Mouse (Mus musculus) c-Kit-positive CD71-negative TER-119-negative erythroid progenitor cells, embryonic 14.5 days (primary cell): ENCODE measurements around the gene Ddx28.
"Not testable (repeated sequence)": the region's sequence is repeated elsewhere in the genome, so short reads cannot be mapped to it uniquely, and the experiment has no call there.

Experiments
- DNase-seq: peaks from one replicate; pipeline ENCODE4 v3.0.0-alpha.2; 2013; ENCODE audit warnings: low read depth

The Ddx28 gene

DNA sequence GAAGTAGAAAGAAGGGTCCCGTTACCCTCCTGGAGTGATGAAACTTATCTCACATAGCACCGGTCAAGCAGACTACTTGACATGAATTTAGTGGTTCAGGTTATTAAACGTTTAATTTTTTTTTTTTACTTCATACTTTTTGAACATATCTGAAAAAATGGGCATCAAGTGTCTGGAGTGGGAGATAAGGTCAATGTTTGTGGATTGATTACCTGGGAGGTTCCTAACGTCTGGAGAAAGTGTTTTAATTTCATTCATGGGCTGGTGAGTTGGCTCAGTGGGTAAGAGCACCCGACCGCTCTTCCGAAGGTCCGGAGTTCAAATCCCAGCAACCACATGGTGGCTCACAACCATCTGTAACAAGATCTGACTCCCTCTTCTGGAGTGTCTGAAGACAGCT is 521 bp upstream of the Ddx28 start:
- not testable (repeated sequence) for DNase-seq

GRCm38 (mm10) chr8:106010748-106011642 is 687 bp downstream of the Ddx28 start:
- peak; percentile 83 for DNase-seq

DNA sequence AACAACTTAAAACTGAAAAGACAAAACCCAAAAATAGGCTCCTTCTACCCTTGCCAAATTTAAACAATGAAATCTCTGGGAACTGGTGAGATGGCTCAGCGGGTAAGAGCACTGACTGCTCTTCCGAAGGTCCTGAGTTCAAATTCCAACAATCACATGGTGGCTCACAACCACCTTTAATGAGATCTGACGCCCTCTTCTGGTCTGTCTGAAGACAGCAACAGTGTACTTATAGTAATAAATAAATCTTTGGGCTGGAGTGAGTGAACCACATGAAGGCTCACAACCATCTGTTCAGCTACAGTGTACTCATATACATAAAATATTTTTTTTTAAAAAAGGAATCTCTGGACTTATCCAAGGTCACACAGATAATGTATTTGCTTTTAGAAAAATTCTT is 3.8 kb downstream of the Ddx28 start:
- DNase-seq: not testable (repeated sequence)

DNA sequence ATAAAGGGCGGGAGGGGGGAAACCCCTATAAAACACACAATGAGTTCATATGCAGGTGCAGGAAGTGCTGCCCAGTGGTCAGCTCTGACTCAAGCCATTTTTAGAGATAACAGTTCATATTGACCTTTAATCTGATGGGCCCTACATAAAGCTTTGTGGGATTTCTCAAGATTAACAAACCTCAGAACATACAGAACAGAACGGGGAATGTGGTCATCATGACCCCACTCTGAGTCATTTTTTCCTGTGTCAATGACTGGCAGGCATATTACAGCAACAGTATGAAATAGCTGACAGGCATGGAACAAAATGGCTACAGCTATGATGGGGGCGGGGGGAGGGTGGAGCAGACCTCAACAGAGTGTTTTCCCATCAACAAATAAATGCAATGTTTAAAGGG is 4.5 kb downstream of the Ddx28 start:
- no peak for DNase-seq

DNA sequence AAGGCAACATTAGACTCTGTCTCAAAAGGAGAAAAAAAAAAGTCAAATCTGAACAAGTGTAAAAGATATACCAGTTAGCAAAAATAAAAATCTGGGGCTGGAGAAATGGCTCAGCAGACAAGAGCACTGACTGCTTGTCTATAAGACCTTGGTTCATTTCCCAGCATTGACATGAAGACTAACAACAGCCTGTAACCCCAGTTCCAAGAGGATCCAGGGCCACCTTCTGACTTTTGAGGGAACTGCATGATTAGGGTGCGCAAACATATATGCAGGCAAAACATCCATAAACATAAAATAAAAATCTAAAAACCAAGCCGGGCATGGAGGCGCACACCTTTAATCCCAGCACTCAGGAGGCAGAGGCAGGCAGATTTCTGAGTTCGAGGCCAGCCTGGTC is 5.3 kb downstream of the Ddx28 start:
- DNase-seq: no peak

GRCm38 (mm10) chr8:106005875-106006274 is 5.8 kb downstream of the Ddx28 start, which contains the start of gene Dpep2nb:
Gene Dpep2nb (minus strand): TSS chr8:106005975.
- DNase-seq: no peak

DNA sequence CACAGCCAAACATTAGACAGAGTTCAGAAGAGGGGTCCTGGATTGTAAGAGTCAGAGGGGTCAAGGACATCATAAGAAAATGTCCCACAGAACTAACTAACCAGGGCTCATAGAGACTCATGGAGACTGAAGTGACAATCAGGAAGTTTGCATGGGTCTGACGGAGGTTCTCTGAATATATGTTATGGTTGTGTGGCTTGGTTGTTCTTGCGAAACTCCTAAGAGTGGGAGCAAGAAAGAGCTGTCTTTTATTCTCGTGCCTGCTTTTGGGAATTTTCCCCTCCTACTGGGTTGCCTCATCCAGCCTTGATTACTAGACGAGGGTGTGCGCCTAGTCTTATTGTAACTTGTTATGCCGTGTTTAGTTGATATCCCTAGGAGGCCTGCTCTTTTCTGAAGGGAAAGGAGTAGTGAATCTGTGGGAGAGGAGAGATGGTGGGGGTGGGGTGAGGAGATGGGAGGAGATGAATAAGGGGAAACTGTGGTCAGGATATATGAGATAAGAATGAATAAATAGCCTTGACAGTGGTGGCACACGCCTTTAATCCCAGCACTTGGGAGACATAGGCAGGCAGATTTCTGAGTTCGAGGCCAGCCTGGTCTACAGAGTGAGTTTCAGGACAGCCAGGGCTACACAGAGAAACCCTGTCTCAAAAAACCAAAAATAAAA is 7.0 kb downstream of the Ddx28 start:
- DNase-seq: no peak

DNA sequence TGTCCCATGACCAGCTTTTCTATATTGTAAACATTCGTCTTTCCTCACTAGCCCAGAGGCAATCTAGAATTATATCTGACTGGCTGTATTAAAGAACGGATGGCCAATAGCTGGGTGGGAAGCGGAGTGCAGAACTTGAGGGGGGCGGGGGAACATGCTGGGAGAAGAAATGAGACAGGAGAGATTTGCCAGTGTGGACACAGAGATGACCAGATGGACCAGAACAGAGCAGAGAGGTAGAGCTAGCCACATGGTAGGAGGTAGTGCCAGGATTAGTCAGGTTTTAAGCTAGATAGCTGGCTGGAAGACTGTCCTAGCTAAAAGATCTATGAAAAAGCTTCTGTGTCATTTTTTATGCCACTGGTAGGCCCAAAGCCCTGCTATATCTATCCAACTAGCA is 9.8 kb downstream of the Ddx28 start:
- DNase-seq: no peak

- DNase-seq: no peak
Observed at GRCm38 (mm10) chr8:105998971-105999370, 12.7 kb downstream of the Ddx28 start.

GRCm38 (mm10) chr8:105996359-105996758 is 15.3 kb downstream of the Ddx28 start:
- no peak for DNase-seq

DNA sequence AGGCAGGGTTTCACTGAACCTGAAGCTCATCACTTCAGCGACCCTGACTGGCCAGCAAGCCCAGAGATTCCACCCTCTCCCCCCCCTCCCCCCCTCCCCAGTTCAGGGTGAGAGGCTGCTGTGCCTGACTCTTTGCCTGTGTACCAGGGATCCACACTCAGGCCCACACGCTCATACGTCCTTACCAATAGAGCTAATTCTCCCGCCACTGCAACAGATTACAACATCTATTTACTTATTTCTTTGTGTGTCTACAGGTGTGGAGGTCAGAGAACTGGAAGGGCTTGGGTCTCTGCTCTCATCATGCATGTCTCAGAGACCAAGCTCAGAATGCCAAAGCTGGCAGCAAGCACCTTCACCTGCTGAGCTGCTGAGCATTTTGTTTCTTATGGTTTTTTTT is 18.5 kb downstream of the Ddx28 start:
- no peak for DNase-seq

DNA sequence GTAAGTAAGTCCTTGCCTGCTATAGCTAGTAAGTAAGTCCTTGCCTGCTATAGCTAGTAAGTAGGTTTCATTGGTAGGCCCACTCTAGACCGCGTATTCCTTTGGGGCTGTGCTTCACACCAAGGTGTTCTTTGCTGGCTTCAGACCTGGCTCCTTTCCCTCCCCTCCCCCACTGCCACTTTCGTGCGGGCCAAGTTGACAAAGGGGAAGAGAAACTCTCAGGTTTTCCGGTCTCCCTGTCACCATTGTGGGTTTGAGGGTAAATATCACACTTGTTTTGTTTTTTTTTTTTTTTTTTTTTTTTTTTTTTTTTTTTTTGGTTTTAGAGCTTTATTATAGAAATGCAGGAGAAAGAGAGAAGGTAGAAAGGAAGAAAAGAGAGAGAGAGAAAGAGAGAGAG is 19.2 kb downstream of the Ddx28 start:
- DNase-seq: no peak

- DNase-seq: no peak
Observed at GRCm38 (mm10) chr8:105991546-105991945, 20.1 kb downstream of the Ddx28 start.

DNA sequence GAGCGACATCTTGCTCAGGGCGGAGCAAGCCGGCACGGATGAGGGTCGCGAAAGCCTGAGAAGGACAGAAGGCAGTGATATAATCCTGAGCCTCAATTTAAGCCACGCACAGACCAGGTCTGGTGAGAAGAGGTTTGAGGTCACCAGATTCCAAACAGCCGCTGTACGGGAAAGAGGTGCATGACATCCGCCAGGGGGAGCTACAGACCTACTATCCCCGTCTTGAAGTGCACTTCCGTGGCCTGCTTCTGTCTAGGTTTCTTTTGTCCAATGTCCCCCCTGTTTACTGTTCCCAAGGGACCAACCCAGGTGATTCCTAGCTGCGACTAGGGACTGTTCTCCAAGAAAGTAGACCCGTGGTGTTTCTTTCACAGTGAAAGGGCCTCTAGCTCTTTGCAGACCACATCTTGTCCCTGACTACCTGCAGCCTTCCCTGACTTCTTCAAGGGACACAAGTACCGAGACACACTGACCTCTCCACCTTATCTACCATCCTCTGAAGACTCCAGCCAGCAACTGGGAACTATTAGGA is 20.8 kb downstream of the Ddx28 start, which contains the start of gene Dus2:
Gene Dus2 (plus strand): TSS at position 482 of the 532 bp plus-strand sequence.
- peak; percentile 87 for DNase-seq

DNA sequence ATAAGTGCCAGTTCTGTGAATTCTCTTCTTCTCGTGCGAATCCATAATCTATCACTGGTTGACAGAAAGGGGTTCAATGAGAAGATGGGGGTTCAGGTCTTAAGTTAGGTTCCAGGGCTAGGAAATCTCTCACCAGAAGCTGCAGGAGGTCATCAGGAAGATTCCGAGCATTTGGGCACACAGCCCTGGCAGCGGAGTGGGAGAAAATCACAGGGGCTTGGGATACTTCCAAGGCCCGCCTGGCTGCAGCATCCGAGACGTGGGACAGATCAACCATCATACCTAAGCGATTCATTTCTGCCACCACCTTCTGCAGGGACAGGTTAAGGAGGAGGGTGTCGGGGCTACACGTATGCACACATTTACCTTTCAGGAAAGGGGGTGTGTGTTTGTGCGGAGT is 23.1 kb downstream of the Ddx28 start:
- DNase-seq: no peak

DNA sequence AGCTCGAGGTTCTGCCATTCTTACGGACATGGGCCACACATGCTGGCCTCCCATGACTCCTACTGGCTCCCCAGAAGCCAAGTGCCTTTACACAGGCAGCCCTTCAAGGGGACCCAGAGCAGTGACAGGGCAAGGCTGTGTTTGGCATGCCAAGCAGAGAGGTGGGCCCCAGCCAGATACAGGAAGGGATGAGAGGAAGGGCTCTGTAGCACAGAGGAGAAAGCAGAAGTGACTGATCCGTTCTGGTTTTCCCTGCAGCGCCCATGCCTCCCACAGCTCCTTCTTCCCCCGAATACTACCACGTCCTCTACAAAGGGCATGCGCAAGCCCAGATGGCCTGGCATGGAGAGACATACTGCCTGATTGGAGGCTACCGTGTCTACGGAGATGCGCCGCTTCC is 28.3 kb downstream of the Ddx28 start:
- not testable (repeated sequence) for DNase-seq

DNA sequence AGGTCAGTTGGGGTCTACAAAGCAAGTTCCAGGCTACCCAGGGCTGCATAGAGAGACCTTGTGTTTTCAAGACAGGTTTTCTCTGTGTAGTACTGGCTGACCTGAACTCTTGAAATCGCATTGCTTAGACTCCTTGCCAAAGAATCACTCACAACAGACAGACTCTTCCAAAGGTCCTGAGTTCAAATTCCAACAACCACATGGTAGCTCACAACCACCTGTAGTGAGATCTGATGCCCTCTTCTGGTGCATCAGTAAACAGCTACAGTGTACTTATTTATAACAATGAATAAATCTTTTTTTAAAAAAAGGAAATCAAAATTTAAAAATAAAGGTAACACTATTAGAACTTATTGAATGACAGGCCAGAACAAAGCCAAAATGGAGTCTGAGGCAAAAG is 30.5 kb downstream of the Ddx28 start:
- DNase-seq: no peak

- no peak for DNase-seq
Observed at GRCm38 (mm10) chr8:105979325-105979724, 32.4 kb downstream of the Ddx28 start, which contains the start of gene Dpep3. Gene Dpep3 (minus strand): TSS chr8:105979429.

DNA sequence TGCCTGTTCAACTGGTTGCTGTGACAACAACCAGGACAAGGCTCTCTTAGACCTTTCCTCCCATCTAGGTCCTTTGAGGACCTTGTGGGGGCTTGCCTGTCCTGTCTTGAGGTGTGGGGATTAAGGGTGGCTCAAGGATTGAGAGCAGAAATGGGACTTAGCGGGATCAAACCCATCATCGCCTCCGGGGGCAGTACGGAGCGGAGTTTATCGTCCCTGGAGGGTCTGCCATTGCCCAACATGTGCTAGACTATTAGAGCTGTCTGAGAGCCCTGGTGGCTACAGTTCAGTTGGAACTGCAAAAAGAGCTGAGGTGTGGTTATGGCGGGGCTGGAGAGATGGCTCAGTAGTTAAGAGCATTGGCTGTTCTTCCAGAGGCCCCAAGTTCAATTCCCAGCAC is 36.3 kb downstream of the Ddx28 start:
- no peak for DNase-seq

GRCm38 (mm10) chr8:105971019-105971720 is 40.5 kb downstream of the Ddx28 start:
- no peak for DNase-seq

DNA sequence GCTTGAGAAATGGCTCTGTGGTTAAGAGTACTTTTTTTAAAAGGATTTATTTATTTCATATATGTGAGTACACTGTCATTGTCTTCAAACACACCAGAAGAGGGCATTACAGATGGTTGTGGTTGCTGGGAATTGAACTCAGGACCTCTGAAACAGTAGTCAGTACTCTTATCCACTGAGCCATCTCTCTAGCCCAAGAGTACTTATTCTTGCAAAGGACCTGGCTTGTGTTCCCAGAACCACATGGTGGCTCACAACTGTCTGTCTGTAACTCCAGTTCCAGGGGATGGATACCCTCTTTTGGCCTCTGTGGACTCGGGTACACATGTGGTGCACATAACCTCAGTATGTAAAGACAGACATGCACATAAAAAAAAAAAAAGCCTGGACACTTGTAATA is 42.3 kb downstream of the Ddx28 start:
- DNase-seq: no peak

- no peak for DNase-seq
Observed at GRCm38 (mm10) chr8:105966692-105967311, 44.9 kb downstream of the Ddx28 start.
